Mouse (Mus musculus) heart, postnatal 14 days (tissue): ENCODE results near the gene Myrip. TPM values are rescaled to one million over a fixed set of nuclear protein-coding genes. Genes with fewer than 3 reads are reported as not detected.
"Not testable (repeated sequence)": the region's sequence is repeated elsewhere in the genome, so short reads cannot be mapped to it uniquely, and the experiment has no call there.

Experiments
- DNase-seq, 2 experiments: peaks; one replicate each; pipeline ENCODE4 v3.0.0; 2021 to 2022
- intact Hi-C: fragments of 180-260 bp; cut with DNase I; formaldehyde crosslinking; loops from one replicate; pipeline ENCODE4 v1.15.1; 2025
- long read RNA-seq, 2 experiments: library from polyadenylated mRNA; stranded (forward); transcript quantifications; one replicate each; pipeline ENCODE4 v2.0.0; 2021
- total RNA-seq, 2 experiments: library from RNA; stranded (reverse); gene quantifications; 2 replicates each; pipeline ENCODE4 v1.2.3; 2021

Myrip gene
- total RNA-seq: 1 to 10 TPM; 4.3 to 4.7 TPM
- long read RNA-seq, experiment 1, full-length matches to known transcripts: 2 of 5 reads
- long read RNA-seq, experiment 1, partial matches to known transcripts: 2 of 5 reads
- long read RNA-seq, experiment 1, other reads (novel, unspliced or antisense): 1 of 5 reads
- long read RNA-seq, experiment 2, partial matches to known transcripts: 1 of 2 reads
- long read RNA-seq, experiment 2, other reads (novel, unspliced or antisense): 1 of 2 reads

GRCm38 (mm10) chr9:120301213-120301612 lies at the start of gene Myrip:
Myrip (plus strand) TSS chr9:120301513.
- DNase-seq, intact Hi-C loops: not testable (repeated sequence)

- peak; percentile 19 to 30 for DNase-seq
- intact Hi-C loops: no loop called here
Measured at GRCm38 (mm10) chr9:120259805-120260204, 41.5 kb upstream of the Myrip start.

GRCm38 (mm10) chr9:120263994-120264393 lies 37.3 kb upstream of the Myrip start:
- peak; percentile 7 to 31 for DNase-seq
- intact Hi-C loops: no loop called here

GRCm38 (mm10) chr9:120273083-120273482 lies 28.2 kb upstream of the Myrip start:
- DNase-seq: peak; percentile 24 to 35
- intact Hi-C loops: no loop called here

GRCm38 (mm10) chr9:120275226-120275625 lies 26.1 kb upstream of the Myrip start:
- DNase-seq: peak in 1 of 2 experiments; percentile 2
- intact Hi-C loops: no loop called here

- DNase-seq: no peak
- intact Hi-C loops: no loop called here
Measured at GRCm38 (mm10) chr9:120281147-120281546, 20.2 kb upstream of the Myrip start.

- DNase-seq: no peak
- intact Hi-C loops: no loop called here
Measured at GRCm38 (mm10) chr9:120282461-120283047, 18.8 kb upstream of the Myrip start.

- no peak for DNase-seq
- intact Hi-C loops: no loop called here
Measured at GRCm38 (mm10) chr9:120283556-120283955, 17.8 kb upstream of the Myrip start.

- DNase-seq: no peak
- intact Hi-C loops: loop anchor here (5.0 kb wide), 1 partner anchor 96 kb away; no protein-coding TSS in a partner anchor
Measured at GRCm38 (mm10) chr9:120288011-120288410, 13.3 kb upstream of the Myrip start.

- intact Hi-C loops: no loop called here
- DNase-seq: no peak
Measured at GRCm38 (mm10) chr9:120290375-120290774, 10.9 kb upstream of the Myrip start.

- no peak for DNase-seq
- intact Hi-C loops: no loop called here
Measured at GRCm38 (mm10) chr9:120292488-120292887, 8.8 kb upstream of the Myrip start.

- intact Hi-C loops: loop anchor here (2.0 kb wide), 1 partner anchor 81 kb away; no protein-coding TSS in a partner anchor
- DNase-seq: peak; percentile 12 to 27
Measured at GRCm38 (mm10) chr9:120295527-120295926, 5.8 kb upstream of the Myrip start.

- DNase-seq: no peak
- intact Hi-C loops: no loop called here
Measured at GRCm38 (mm10) chr9:120296938-120297337, 4.4 kb upstream of the Myrip start.

GRCm38 (mm10) chr9:120299429-120299828 lies 1.9 kb upstream of the Myrip start:
- intact Hi-C loops: no loop called here
- DNase-seq: no peak

GRCm38 (mm10) chr9:120302980-120303452 lies 1.7 kb downstream of the Myrip start:
- peak in 1 of 2 experiments; percentile 1 for DNase-seq
- intact Hi-C loops: loop anchor here (2.0 kb wide), 1 partner anchor 74 kb away; no protein-coding TSS in a partner anchor

- intact Hi-C loops: loop anchor here (2.0 kb wide), 1 partner anchor 73 kb away; no protein-coding TSS in a partner anchor
- peak; percentile 56 to 74 for DNase-seq
Measured at GRCm38 (mm10) chr9:120303453-120304299, 2.4 kb downstream of the Myrip start.

GRCm38 (mm10) chr9:120304300-120305137 lies 3.2 kb downstream of the Myrip start:
- intact Hi-C loops: no loop called here
- DNase-seq: peak; percentile 8 to 13

GRCm38 (mm10) chr9:120315171-120315570 lies 13.9 kb downstream of the Myrip start:
- DNase-seq: no peak
- intact Hi-C loops: no loop called here

- no peak for DNase-seq
- intact Hi-C loops: no loop called here
Measured at GRCm38 (mm10) chr9:120319099-120319498, 17.8 kb downstream of the Myrip start.

GRCm38 (mm10) chr9:120320573-120320972 lies 19.3 kb downstream of the Myrip start:
- no peak for DNase-seq

More at GRCm38 (mm10) chr9:120320573-120320972, 19.3 kb downstream of the Myrip start:
- intact Hi-C loops: no loop called here
